Mouse (Mus musculus) midbrain, embryonic 14.5 days (tissue): ENCODE measurements around the gene Olfr1251. TPM values are rescaled to one million over a fixed set of nuclear protein-coding genes. Genes with fewer than 3 reads are reported as not detected.
"Not testable (repeated sequence)": the region's sequence is repeated elsewhere in the genome, so short reads cannot be mapped to it uniquely, and the experiment has no call there.

Experiments
- ATAC-seq: fragments of 200-750 bp; cut with Nextera tagmentation; 2 replicates; pipeline ENCODE4 v1.8.0; 2017; ENCODE audit warnings: moderate number of reproducible peaks, moderate library complexity; ENCODE audit not compliant: low FRiP score, low TSS enrichment
- DNase-seq: peaks from one replicate; pipeline ENCODE4 v3.0.0-alpha.2; 2015
- H3K27ac ChIP-seq: fragments of 300-500 bp; sonication (generic); replicated peaks from 2 replicates; pipeline ENCODE4 v1.5.1; 2014; ENCODE audit warnings: mild to moderate bottlenecking, low read depth, low read length, moderate library complexity
- H3K27me3 ChIP-seq: fragments of 300-500 bp; sonication (generic); 2 replicates; pipeline ENCODE4 v1.6.1; 2014; ENCODE audit warnings: low read length, control low read depth, mixed read lengths; ENCODE audit not compliant: control insufficient read depth, insufficient read depth
- H3K36me3 ChIP-seq: fragments of 300-500 bp; sonication (generic); 2 replicates; pipeline ENCODE4 v1.6.1; 2014; ENCODE audit warnings: low read length, control low read depth; ENCODE audit not compliant: control insufficient read depth, insufficient read depth
- H3K4me1 ChIP-seq: fragments of 300-500 bp; sonication (generic); 2 replicates; pipeline ENCODE4 v1.6.1; 2014; ENCODE audit warnings: mild to moderate bottlenecking, antibody characterized with exemption, low read length, control low read depth; ENCODE audit not compliant: control insufficient read depth, insufficient read depth
- H3K4me2 ChIP-seq: fragments of 300-500 bp; sonication (generic); 2 replicates; pipeline ENCODE4 v1.6.1; 2014; ENCODE audit warnings: mild to moderate bottlenecking, low read length, moderate library complexity
- H3K4me3 ChIP-seq: fragments of 300-500 bp; sonication (generic); replicated peaks from 2 replicates; pipeline ENCODE4 v1.5.1; 2014; ENCODE audit warnings: low read depth, low read length
- H3K9ac ChIP-seq: fragments of 300-500 bp; sonication (generic); replicated peaks from 2 replicates; pipeline ENCODE4 v1.6.1; 2014; ENCODE audit warnings: mild to moderate bottlenecking, low read length, moderate library complexity
- H3K9me3 ChIP-seq: fragments of 300-500 bp; sonication (generic); 2 replicates; pipeline ENCODE4 v1.6.1; 2016; ENCODE audit warnings: low read length, control low read depth, mixed read lengths; ENCODE audit not compliant: control insufficient read depth
- WGBS: fragments of 180-500 bp; shearing (Covaris S2); extraction: QIAGEN DNeasy Blood & Tissue Kit; methylation state at CpG from one replicate; pipeline ENCODE4 v1.1.7; 2014; 5-methylcytosine and 5-hydroxymethylcytosine counted together
- polyA plus RNA-seq: library from polyadenylated mRNA; unstranded; fragments of >200 nt; fragmentation: Nextera tagmentation; extraction: Ambion mirVana; gene quantifications from 2 replicates; pipeline ENCODE4 v1.2.1, GENCODE M21; 2014

Gene Olfr1251
- not detected in 2 replicates for polyA plus RNA-seq

GRCm38 (mm10) chr2:89671836-89672235 lies at the start of gene Olfr1251:
Gene Olfr1251, minus strand, starts transcription at chr2:89671936.
- no peak within 1 kb of the TSS for H3K9ac ChIP-seq
- no peaks in the 10 kb centered on the region for H3K4me1 ChIP-seq
- no peaks in the 10 kb centered on the region for H3K36me3 ChIP-seq
- DNase-seq (no peak), ATAC-seq (no peak)
- no peak within 1 kb of the TSS for H3K4me3 ChIP-seq
- no peak within 1 kb of the TSS for H3K4me2 ChIP-seq
- H3K27ac ChIP-seq, result no peak within 1 kb of the TSS
- H3K27me3 ChIP-seq, result no peaks in the 10 kb centered on the region
- no peaks in the 10 kb centered on the region for H3K9me3 ChIP-seq

GRCm38 (mm10) chr2:89691980-89692379 lies 20.2 kb upstream of the Olfr1251 start:
- no peak; the same call in 1 of the 2 replicates for ATAC-seq

GRCm38 (mm10) chr2:89661367-89661766 lies 10.4 kb downstream of the Olfr1251 start, which contains the start of gene Olfr1250:
Gene Olfr1250, minus strand, starts transcription at chr2:89661467.
- Histone ChIP-seq H3K9ac (no peak within 1 kb of the TSS), H3K4me1 (no peaks in the 10 kb centered on the region), H3K27ac (no peak within 1 kb of the TSS), H3K9me3 (no peaks in the 10 kb centered on the region), H3K4me3 (no peak within 1 kb of the TSS), H3K27me3 (no peaks in the 10 kb centered on the region), H3K4me2 (no peak within 1 kb of the TSS), H3K36me3 (no peaks in the 10 kb centered on the region)
- no peak for ATAC-seq
- no peak for DNase-seq

More at GRCm38 (mm10) chr2:89691980-89692379, 20.2 kb upstream of the Olfr1251 start:
- no peaks in the 10 kb centered on the region for H3K9me3 ChIP-seq
- DNase-seq, result no peak
- H3K36me3 ChIP-seq, result no peaks in the 10 kb centered on the region
- no peaks in the 10 kb centered on the region for H3K27me3 ChIP-seq
- H3K9ac ChIP-seq, result no peak overlapping the region
- H3K4me1 ChIP-seq, result no peaks in the 10 kb centered on the region
- no peak overlapping the region for H3K4me2 ChIP-seq
- 83% methylated on average over 6 of the region's 6 CpGs for WGBS
- H3K27ac ChIP-seq, result no peak overlapping the region
- H3K4me3 ChIP-seq, result no peak overlapping the region

- Histone ChIP-seq H3K4me1 (no peaks in the 10 kb centered on the region), H3K9ac (no peak within 1 kb of the TSS), H3K27ac (no peak within 1 kb of the TSS), H3K4me3 (no peak within 1 kb of the TSS), H3K36me3 (no peaks in the 10 kb centered on the region), H3K9me3 (no peaks in the 10 kb centered on the region), H3K4me2 (no peak within 1 kb of the TSS), H3K27me3 (no peaks in the 10 kb centered on the region)
- no peak for ATAC-seq
- 93% methylated on average over 2 of the region's 2 CpGs for WGBS
- DNase-seq, result no peak
Observed at GRCm38 (mm10) chr2:89634883-89635282, 36.9 kb downstream of the Olfr1251 start, which contains the start of gene Olfr1249. Gene Olfr1249, minus strand, starts transcription at chr2:89634983.

- not testable (repeated sequence) for H3K36me3 ChIP-seq, DNase-seq, ATAC-seq, H3K9me3 ChIP-seq, H3K4me2 ChIP-seq, H3K27ac ChIP-seq, H3K4me3 ChIP-seq, H3K27me3 ChIP-seq, H3K9ac ChIP-seq, H3K4me1 ChIP-seq
- 92% methylated on average over 1 of the region's 1 CpGs for WGBS
Observed at GRCm38 (mm10) chr2:89618145-89618544, 53.6 kb downstream of the Olfr1251 start, which contains the start of gene Olfr1248. Gene Olfr1248, minus strand, starts transcription at chr2:89618245.

Other genes starting within 250 kb of the Olfr1251 start
- not detected in 2 replicates for gene Olfr1240, start 228.9 kb downstream of the Olfr1251 start, polyA plus RNA-seq
- gene Olfr1241, start 184.8 kb downstream of the Olfr1251 start, polyA plus RNA-seq, result not detected in 2 replicates
- gene Olfr1242, start 173.6 kb downstream of the Olfr1251 start, polyA plus RNA-seq, result not detected in 2 replicates
- not detected in 2 replicates for gene Olfr1243, start 140.4 kb downstream of the Olfr1251 start, polyA plus RNA-seq
- gene Olfr1245, start 93.5 kb downstream of the Olfr1251 start, polyA plus RNA-seq, result not detected in 2 replicates
- not detected in 2 replicates for gene Olfr1246, start 78.8 kb downstream of the Olfr1251 start, polyA plus RNA-seq
- gene Olfr1247, start 57.8 kb downstream of the Olfr1251 start, polyA plus RNA-seq, result not detected in 2 replicates
- not detected in 2 replicates for gene Olfr1248, start 53.7 kb downstream of the Olfr1251 start, polyA plus RNA-seq
- not detected in 2 replicates for gene Olfr1249, start 37.0 kb downstream of the Olfr1251 start, polyA plus RNA-seq
- not detected in 2 replicates for gene Olfr1250, start 10.5 kb downstream of the Olfr1251 start, polyA plus RNA-seq
- gene Olfr1252, start 53.1 kb upstream of the Olfr1251 start, polyA plus RNA-seq, result not detected in 2 replicates
- not detected in 2 replicates for gene Olfr1253, start 85.2 kb upstream of the Olfr1251 start, polyA plus RNA-seq
- not detected in 2 replicates for gene Olfr1254, start 121.7 kb upstream of the Olfr1251 start, polyA plus RNA-seq
- not detected in 2 replicates for gene Olfr1255, start 140.1 kb upstream of the Olfr1251 start, polyA plus RNA-seq
- 0.08 TPM in 1 of 2 replicates, not detected in the other for gene Olfr1256, start 169.6 kb upstream of the Olfr1251 start, polyA plus RNA-seq
- gene Olfr48, start 176.3 kb upstream of the Olfr1251 start, polyA plus RNA-seq, result not detected in 2 replicates
- gene Olfr1257, start 206.5 kb upstream of the Olfr1251 start, polyA plus RNA-seq, result not detected in 2 replicates